Mouse (Mus musculus) cerebellum, adult (tissue): Measurements from ENCODE around the gene Sel1l3.

Source experiments
- ATAC-seq: cut with Nextera tagmentation; 2 replicates; pipeline ENCODE4 v1.9.2; 2017; ENCODE audit warnings: mild to moderate bottlenecking, moderate library complexity, mixed read lengths; ENCODE audit not compliant: insufficient number of reproducible peaks, low FRiP score, low TSS enrichment

Gene Sel1l3

DNA sequence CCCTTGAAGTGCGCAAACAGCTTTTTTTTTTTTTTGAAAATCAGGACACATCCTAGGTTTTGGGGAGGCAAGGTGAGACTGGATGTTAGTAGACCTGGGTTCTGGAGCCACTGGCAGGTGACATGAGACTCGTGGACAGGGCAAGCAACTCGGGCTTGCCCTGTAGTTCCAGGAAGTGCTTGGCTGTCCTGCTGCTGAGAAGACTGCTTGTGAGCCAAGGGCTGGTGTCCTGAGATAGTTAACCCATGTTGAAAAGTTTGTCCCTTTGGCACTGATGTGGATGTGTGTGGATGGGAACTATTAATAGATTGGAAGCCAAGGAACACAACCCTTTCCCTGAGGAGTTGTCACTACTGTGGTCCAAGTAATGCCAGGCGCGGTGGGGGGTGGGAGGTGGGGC lies 635 bp upstream of the Sel1l3 start:
- peak; percentile 21; the same call in 1 of the 2 replicates for ATAC-seq

- peak; percentile 12; the same call in 1 of the 2 replicates for ATAC-seq
Observed at GRCm38 (mm10) chr5:53212782-53213710, 681 bp downstream of the Sel1l3 start.

DNA sequence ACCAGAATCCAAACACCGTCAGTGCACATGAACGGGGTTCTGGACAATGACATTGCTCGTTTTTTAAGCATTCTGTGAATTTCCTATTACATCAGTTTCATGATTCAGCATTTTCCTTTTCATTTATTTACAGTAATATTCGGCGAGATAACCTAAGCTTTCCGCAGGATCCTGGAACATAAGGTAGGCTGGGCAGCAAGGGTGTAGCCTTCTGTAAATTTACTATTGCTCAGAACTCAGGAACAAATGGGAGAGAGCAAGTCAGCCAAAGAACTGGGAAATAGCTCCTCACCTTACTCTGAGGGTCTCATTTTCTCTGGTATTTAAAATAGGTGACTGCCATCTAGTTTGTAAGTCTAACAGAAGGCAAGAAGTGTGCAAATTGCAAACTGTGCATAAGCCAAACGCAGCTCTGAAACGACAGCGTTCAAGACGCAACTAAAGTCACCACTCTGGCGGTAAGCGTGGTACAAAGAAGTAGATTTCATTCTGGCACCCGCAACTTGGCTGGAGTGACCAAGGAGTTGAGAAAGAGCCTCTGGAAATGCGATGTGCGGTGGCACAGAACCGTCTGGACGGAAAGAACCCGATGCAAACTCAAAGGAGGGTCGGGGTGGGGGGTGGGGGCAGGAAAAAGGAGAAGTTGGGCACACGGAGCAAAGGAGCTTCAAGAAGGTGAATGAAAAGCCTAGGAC lies 1.5 kb downstream of the Sel1l3 start:
- no peak for ATAC-seq

DNA sequence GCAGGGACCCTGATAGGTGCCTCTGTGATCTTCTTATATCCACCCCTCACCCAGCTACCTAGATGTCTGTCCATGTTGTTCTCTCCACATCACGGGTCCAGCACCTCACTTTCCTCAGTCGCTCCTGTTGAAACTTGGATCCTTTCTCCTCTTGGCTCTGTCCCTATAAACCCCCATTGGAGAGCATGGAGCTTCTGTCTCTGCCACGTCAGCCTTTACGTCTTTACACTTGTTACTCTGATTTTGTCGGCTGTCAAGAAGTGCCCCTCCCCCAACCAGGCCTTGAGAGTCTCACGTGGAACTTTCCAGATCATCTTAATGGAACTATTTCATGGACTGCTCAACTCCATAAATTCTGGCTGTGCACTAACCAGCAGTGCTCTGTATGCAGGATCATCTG lies 2.5 kb downstream of the Sel1l3 start:
- ATAC-seq, result no peak

GRCm38 (mm10) chr5:53210481-53210880 lies 3.2 kb downstream of the Sel1l3 start:
- ATAC-seq, result no peak

DNA sequence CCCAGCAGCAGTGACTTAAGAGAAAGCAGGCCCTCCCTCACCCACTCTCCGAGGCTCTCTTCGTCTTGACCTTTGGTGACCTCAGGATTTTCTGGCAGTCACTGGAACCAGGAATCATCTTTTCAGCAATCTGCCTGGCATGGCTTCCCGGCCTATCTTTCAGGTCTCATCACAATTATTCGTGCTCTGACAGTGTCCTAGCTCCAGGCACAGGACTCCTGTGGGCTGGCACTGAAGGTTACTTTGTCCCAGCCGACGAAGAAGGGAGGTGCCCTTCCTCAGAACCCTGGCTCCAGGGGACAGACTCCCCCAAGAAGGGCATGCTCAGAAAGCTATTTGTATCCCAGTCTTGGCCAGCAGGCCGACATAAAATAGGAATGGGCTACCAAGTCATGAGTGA lies 4.0 kb downstream of the Sel1l3 start:
- ATAC-seq, result no peak

DNA sequence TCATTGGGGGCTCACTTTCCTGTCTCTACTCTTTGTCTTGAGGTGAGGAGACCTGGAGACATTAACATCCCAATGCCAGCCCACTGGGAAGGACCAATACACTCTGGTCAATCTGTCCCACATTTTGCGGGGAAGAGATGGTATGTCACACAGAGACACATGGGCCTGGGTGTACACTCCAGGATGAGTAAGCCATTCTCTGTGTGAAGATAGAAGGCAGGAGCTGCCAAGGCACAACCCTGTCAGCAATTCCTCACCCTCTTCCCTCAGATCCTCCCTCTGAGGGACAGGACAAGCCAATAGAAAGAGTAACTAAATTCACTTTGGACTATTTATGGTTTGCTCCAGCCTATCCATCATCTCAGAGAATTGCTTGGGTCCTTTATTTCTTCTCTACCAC lies 5.0 kb downstream of the Sel1l3 start:
- no peak for ATAC-seq

GRCm38 (mm10) chr5:53206575-53206974 lies 7.2 kb downstream of the Sel1l3 start:
- ATAC-seq, result no peak

DNA sequence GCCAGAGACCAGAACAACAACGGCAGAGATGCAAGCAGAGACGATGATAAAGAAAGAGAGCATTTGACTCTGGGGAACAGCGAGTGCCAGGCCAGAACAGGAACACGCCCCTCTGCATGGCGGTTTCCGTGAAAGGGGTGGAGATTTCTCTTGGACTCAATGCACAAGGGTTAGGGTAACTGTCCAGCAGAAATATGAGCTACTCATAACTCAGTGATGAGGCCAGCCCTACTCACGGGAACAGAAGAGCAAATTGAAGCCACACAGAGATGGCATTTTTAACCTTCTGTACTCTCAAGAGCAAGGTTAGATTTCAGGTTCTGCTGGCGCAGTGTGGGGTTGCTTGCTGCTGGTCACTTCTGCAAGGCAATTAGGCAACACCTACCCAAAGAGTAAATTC lies 11.0 kb downstream of the Sel1l3 start:
- ATAC-seq, result no peak

GRCm38 (mm10) chr5:53200825-53201224 lies 12.9 kb downstream of the Sel1l3 start:
- peak; percentile 43; the same call in 1 of the 2 replicates for ATAC-seq

DNA sequence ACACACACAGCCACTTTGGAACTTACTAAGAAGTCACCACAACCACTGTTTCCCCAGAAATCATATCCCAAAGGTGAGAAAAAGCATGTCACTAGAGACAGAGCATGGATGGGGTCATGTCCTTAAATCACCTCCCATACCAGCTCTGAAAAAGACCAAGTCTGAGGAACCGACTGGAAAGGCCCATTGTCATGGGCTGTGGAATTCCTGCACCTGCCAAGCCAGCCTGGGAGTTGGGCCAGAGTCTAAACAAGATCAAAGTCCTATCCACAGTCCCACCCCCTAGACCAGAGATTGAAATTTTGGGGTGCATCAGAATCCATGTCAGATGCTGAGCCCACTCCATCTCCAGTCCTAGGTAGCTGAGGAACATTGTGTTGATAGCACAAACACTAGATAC lies 15.3 kb downstream of the Sel1l3 start:
- no peak for ATAC-seq

- peak; percentile 70 for ATAC-seq
Observed at GRCm38 (mm10) chr5:53196387-53197088, 17.2 kb downstream of the Sel1l3 start.

DNA sequence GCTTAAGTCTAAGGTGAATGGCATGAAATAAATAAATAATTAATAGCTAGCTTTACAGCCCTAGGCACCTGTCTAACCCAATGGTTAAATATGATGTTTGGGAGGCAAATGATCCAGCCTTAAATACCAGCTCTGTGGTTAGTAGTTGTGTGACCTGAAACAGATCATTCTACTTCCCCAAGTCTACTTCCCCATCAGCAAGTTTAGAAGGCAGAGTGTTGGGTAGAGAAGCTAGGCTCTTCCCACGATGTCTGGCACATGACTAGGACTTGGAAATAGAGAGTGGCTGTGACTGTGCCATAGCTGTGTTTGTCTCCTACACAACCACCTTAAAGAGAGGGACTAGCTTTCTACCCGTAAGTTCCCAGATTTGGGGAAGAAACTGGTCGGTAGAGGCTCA lies 18.9 kb downstream of the Sel1l3 start:
- no peak for ATAC-seq

- ATAC-seq, result no peak
Observed at GRCm38 (mm10) chr5:53194421-53194820, 19.3 kb downstream of the Sel1l3 start.

DNA sequence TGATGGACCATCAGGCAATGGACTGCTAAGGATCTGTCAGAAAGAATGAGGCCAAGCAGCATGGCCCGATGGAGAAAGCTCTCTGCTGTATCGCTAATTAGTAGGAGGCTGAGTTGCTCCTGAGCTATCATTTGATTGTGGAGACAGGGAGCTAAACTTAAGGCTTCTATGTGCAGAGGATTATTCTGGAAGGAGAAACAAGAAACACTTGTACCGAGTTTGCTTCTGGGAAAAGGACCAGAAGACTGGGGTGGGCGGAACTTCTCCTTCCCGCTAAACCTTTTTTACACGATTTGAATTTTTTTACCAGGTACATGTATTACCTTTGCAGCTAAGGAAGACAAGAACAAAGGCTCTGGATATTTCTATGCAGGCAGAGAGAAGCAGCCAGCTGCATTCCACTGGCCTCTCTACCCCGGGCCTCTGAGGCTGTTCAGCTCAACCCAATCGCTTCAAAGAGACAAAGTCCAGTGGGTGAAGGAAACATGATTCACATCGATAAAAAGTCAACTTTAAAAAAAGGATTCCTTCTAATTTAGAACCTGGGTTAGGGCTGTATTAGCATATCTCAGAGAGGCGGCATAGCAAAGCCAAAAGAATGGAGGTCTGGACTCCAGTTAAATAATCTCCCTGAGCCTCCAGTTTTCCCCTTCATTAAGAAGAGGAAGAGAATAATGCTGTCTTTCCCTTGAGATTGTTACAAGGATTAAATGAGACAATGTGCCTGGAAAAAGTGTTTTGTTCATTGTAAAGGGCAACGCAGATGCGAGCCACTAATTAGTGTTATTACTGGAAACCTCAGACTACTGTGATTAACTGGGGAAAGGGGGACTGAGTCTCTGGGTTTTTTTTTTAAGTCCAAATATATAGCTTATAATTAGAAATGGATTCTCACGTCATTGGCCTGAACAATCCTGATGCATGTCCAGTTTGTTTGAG lies 20.4 kb downstream of the Sel1l3 start:
- no peak for ATAC-seq

GRCm38 (mm10) chr5:53188608-53189007 lies 25.1 kb downstream of the Sel1l3 start:
- ATAC-seq, result no peak

DNA sequence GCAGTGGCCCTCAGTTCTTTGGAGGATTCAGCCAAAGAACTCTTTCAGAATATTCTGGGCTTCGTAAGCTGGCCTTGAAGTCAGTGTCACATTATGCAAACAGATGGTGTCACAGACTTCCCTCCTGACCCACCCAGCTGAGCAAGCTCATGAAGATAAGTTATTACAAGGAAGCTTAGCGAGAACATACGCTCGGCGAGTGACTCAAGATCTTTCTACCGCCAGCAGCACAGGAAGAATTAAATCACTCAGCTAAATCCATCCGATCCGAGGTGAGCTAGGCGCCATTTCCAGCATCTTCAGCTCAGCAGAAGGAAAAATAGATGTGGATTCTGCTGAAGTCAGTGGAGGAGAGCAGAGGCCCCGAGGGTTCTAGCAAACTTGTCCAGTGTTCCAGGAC lies 26.5 kb downstream of the Sel1l3 start:
- peak; percentile 52; the same call in 1 of the 2 replicates for ATAC-seq

DNA sequence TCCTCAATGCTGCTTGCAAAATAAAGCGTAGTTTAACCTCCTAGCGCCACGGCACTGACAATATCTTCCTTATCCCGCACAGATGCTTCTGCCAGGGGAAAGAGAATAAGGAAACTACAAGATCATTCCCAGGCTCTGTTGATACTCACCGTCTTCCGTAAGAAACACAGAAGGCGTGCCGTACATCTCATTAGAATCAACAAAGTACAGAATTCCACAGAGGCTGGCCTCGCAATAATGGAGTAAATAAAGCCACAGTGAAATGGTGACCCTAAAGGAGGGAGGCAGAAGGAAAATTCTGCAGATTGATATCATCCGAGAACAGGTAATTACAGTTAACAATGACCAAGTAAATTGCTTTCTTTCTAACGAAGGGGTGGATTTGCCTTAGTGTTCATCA lies 27.9 kb downstream of the Sel1l3 start:
- ATAC-seq, result no peak

DNA sequence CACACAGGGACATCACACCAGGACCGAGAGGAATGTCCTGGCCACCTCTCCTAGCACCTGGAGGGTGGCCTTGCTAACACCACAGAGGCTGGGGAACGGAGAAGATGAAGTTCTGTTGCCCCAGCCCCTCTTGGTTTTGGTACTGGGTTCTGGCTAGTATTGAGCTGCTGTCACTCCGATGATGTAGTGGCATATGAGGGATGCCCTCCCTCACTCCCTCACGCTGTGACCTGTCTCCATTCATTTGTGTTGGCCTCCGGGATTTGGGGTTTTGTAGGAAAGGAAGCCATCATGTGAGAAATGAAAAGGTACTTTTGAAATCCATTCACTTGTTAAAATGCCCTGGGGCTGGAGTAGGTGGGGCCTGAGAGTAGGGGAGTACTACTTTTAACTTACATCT lies 33.8 kb downstream of the Sel1l3 start:
- ATAC-seq, result no peak

DNA sequence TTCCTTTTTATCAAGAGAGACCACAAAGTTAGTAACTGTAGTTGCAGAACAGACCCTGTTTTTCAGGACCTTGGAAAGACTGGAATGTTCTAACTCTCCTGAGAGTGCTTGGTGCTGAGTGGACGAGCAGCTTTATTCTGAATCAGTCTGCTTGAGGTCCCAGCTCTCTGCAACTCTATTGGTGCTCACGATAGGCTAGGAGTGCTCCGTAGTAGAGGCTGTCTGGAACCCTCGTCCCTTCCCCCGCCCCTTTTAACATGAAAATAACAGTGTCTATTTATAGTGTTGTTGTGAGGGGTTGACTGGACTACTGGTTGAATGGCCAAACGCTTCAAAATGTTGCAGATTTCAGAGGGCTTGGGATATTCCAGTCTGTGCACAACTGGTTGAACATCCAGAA lies 37.0 kb downstream of the Sel1l3 start:
- ATAC-seq, result no peak
